Comparison of ENCODE assay signal across 19 mouse cellular contexts in the genomic region with DNA sequence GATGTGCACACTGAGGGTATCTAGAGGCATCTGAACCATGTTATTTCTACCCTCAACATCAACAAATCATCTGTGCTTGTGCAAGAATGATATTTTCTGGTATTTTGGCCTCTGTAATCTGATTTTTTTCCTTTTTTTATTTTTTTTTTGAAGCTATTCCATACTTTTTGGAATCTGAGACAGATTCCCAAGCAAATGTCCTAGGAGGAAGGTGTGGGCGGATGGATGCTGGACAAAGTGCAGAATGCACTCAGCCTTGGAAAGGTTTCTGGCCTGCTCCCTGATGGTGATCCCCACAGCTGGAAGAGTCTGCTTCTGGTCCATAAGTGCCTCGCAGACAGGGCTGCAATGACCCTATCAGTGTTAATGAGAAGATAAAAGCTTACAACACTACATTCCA. TPM values are rescaled to one million over a fixed set of nuclear protein-coding genes. Genes with fewer than 3 reads are reported as not detected.
DNase-seq lines count a peak whose midpoint lies in the region; ATAC-seq and TF ChIP-seq lines count a peak whose summit lies in the region.
"Had no signal": no experiment of that assay in that cellular context is flagged by ENCODE, and none has a peak within 500 bp of the region (broad histone marks: within the 10 kb centered on the region; RNA-seq: fewer than 3 reads in every experiment).

No protein-coding gene starts in this region.

- no peak overlapping the region for H3K4me3 ChIP-seq in intestine, embryonic 16.5 days (ENCODE audit: low read length)
- H3K4me3 ChIP-seq in intestine, postnatal 0 days (ENCODE audit: low read depth, low read length), result no peak overlapping the region
- no peak overlapping the region for H3K4me3 ChIP-seq in neural tube, embryonic 13.5 days
- no peak overlapping the region for H3K4me3 ChIP-seq in neural tube, embryonic 15.5 days (replicated peaks)
- H3K4me3 ChIP-seq in embryonic facial prominence, embryonic 15.5 days (replicated peaks), result no peak overlapping the region
- no peak overlapping the region for H3K4me3 ChIP-seq in stomach, postnatal 0 days (ENCODE audit: low read depth, low read length)
- H3K4me3 ChIP-seq in midbrain, embryonic 13.5 days (replicated peaks), result no peak overlapping the region
- H3K4me3 ChIP-seq: heart, embryonic 10.5 days; hindbrain, embryonic 10.5 days; layer of hippocampus, adult 2 months; liver, embryonic 13.5 days had no signal

- 77% methylated on average over 2 of the region's 2 CpGs for WGBS in intestine, embryonic 16.5 days
- 68% methylated on average over 2 of the region's 2 CpGs for WGBS in intestine, postnatal 0 days
- 85% methylated on average over 2 of the region's 2 CpGs for WGBS in neural tube, embryonic 13.5 days
- 91% methylated on average over 2 of the region's 2 CpGs for WGBS in neural tube, embryonic 15.5 days
- 67% methylated on average over 2 of the region's 2 CpGs for WGBS in embryonic facial prominence, embryonic 15.5 days
- 69% methylated on average over 2 of the region's 2 CpGs for WGBS in stomach, postnatal 0 days
- WGBS in midbrain, embryonic 13.5 days, result 84% methylated on average over 2 of the region's 2 CpGs

- no peaks in the 10 kb centered on the region for H3K27me3 ChIP-seq in intestine, embryonic 16.5 days (replicated peaks; ENCODE audit: control insufficient read depth, insufficient read depth, low read length)
- H3K27me3 ChIP-seq in intestine, postnatal 0 days (replicated peaks; ENCODE audit: control insufficient read depth, insufficient read depth, low read length), result no peaks in the 10 kb centered on the region
- no peaks in the 10 kb centered on the region for H3K27me3 ChIP-seq in neural tube, embryonic 13.5 days
- H3K27me3 ChIP-seq in neural tube, embryonic 15.5 days (replicated peaks), result no peaks in the 10 kb centered on the region
- no peaks in the 10 kb centered on the region for H3K27me3 ChIP-seq in embryonic facial prominence, embryonic 15.5 days
- no peaks in the 10 kb centered on the region for H3K27me3 ChIP-seq in stomach, postnatal 0 days (ENCODE audit: control insufficient read depth, insufficient read depth, low read length)
- H3K27me3 ChIP-seq in midbrain, embryonic 13.5 days, result no peaks in the 10 kb centered on the region
- H3K27me3 ChIP-seq: liver, embryonic 13.5 days had no signal

- H3K4me1 ChIP-seq in intestine, embryonic 16.5 days (ENCODE audit: control insufficient read depth, insufficient read depth, low read length), result peaks cover 11% of the 10 kb centered on the region
- no peaks in the 10 kb centered on the region for H3K4me1 ChIP-seq in intestine, postnatal 0 days (replicated peaks; ENCODE audit: control insufficient read depth, insufficient read depth, low read length)
- peaks cover 21% of the 10 kb centered on the region for H3K4me1 ChIP-seq in neural tube, embryonic 13.5 days (replicated peaks)
- H3K4me1 ChIP-seq in neural tube, embryonic 15.5 days, result 0 out of 2 replicates have a peak, but pooled peaks cover 3% of the 10 kb centered on the region
- peaks cover 19% of the 10 kb centered on the region for H3K4me1 ChIP-seq in embryonic facial prominence, embryonic 15.5 days
- H3K4me1 ChIP-seq in stomach, postnatal 0 days (replicated peaks; ENCODE audit: control insufficient read depth, insufficient read depth), result no peaks in the 10 kb centered on the region
- no peaks in the 10 kb centered on the region for H3K4me1 ChIP-seq in midbrain, embryonic 13.5 days (replicated peaks)
- H3K4me1 ChIP-seq: hindbrain, embryonic 10.5 days; liver, embryonic 13.5 days had no signal

- H3K27ac ChIP-seq in intestine, embryonic 16.5 days (ENCODE audit: low read length), result 0 out of 2 replicates have a peak overlapping the region, but pooled peaks have one; percentile 15
- no peak overlapping the region for H3K27ac ChIP-seq in intestine, postnatal 0 days (ENCODE audit: low read depth, low read length)
- peak overlapping the region; percentile 65; the same call in 1 of the 2 replicates for H3K27ac ChIP-seq in neural tube, embryonic 13.5 days (replicated peaks)
- no peak overlapping the region; the same call in 1 of the 2 replicates for H3K27ac ChIP-seq in neural tube, embryonic 15.5 days (replicated peaks)
- peak overlapping the region; percentile 60; the same call in 1 of the 2 replicates for H3K27ac ChIP-seq in embryonic facial prominence, embryonic 15.5 days (replicated peaks)
- H3K27ac ChIP-seq in stomach, postnatal 0 days (replicated peaks), result 0 out of 2 replicates have a peak overlapping the region, but pooled peaks have one; percentile 24
- no peak overlapping the region for H3K27ac ChIP-seq in midbrain, embryonic 13.5 days
- H3K27ac ChIP-seq: heart, embryonic 10.5 days; hindbrain, embryonic 10.5 days; layer of hippocampus, adult 2 months; liver, embryonic 13.5 days had no signal

- ATAC-seq in intestine, embryonic 16.5 days, result no peak
- ATAC-seq in intestine, postnatal 0 days, result no peak
- ATAC-seq in neural tube, embryonic 13.5 days (ENCODE audit: low read depth), result no peak
- ATAC-seq in neural tube, embryonic 15.5 days (ENCODE audit: low FRiP score), result no peak
- ATAC-seq in embryonic facial prominence, embryonic 15.5 days (ENCODE audit: insufficient number of reproducible peaks, low FRiP score, low TSS enrichment, low read depth), result no peak
- no peak for ATAC-seq in stomach, postnatal 0 days (ENCODE audit: low FRiP score, low TSS enrichment)
- ATAC-seq in midbrain, embryonic 13.5 days, result no peak

- TF ChIP-seq CTCF in intestine, postnatal 0 days (IDR thresholded peaks at IDR 0.05; ENCODE audit: low read depth), result no peak
- TF ChIP-seq CTCF in stomach, postnatal 0 days (IDR thresholded peaks at IDR 0.05; ENCODE audit: low read depth), result no peak

- H3K9me3 ChIP-seq in intestine, embryonic 16.5 days (ENCODE audit: control insufficient read depth, low read length), result no peaks in the 10 kb centered on the region
- H3K9me3 ChIP-seq in intestine, postnatal 0 days (ENCODE audit: control insufficient read depth), result no peaks in the 10 kb centered on the region
- no peaks in the 10 kb centered on the region for H3K9me3 ChIP-seq in neural tube, embryonic 13.5 days
- H3K9me3 ChIP-seq in neural tube, embryonic 15.5 days (replicated peaks), result no peaks in the 10 kb centered on the region
- no peaks in the 10 kb centered on the region for H3K9me3 ChIP-seq in embryonic facial prominence, embryonic 15.5 days (replicated peaks)
- no peaks in the 10 kb centered on the region for H3K9me3 ChIP-seq in stomach, postnatal 0 days (ENCODE audit: control insufficient read depth, low read length)
- H3K9me3 ChIP-seq in midbrain, embryonic 13.5 days, result no peaks in the 10 kb centered on the region
- H3K9me3 ChIP-seq: heart, embryonic 10.5 days; hindbrain, embryonic 10.5 days; liver, embryonic 13.5 days had no signal

- TF ChIP-seq EP300 in stomach, postnatal 0 days (optimal IDR thresholded peaks at IDR 0.05), result no peak

- no peak overlapping the region for H3K4me2 ChIP-seq in intestine, embryonic 16.5 days (ENCODE audit: low read depth, low read length)
- H3K4me2 ChIP-seq in intestine, postnatal 0 days (replicated peaks; ENCODE audit: low read depth), result no peak overlapping the region
- H3K4me2 ChIP-seq in neural tube, embryonic 13.5 days, result no peak overlapping the region
- no peak overlapping the region for H3K4me2 ChIP-seq in neural tube, embryonic 15.5 days
- no peak overlapping the region for H3K4me2 ChIP-seq in embryonic facial prominence, embryonic 15.5 days (replicated peaks)
- H3K4me2 ChIP-seq in stomach, postnatal 0 days (replicated peaks; ENCODE audit: low read depth), result no peak overlapping the region
- no peak overlapping the region for H3K4me2 ChIP-seq in midbrain, embryonic 13.5 days (replicated peaks)
- H3K4me2 ChIP-seq: liver, embryonic 13.5 days; midbrain, embryonic 11.5 days had no signal

- H3K36me3 ChIP-seq in intestine, embryonic 16.5 days (ENCODE audit: control insufficient read depth, insufficient read depth, low read length), result peaks cover 3% of the 10 kb centered on the region; the same call in 1 of the 2 replicates
- H3K36me3 ChIP-seq in intestine, postnatal 0 days (ENCODE audit: control insufficient read depth, insufficient read depth), result no peaks in the 10 kb centered on the region; the same call in 1 of the 2 replicates
- H3K36me3 ChIP-seq in neural tube, embryonic 13.5 days, result peaks cover 73% of the 10 kb centered on the region
- H3K36me3 ChIP-seq in neural tube, embryonic 15.5 days, result peaks cover 37% of the 10 kb centered on the region
- H3K36me3 ChIP-seq in embryonic facial prominence, embryonic 15.5 days, result peaks cover 38% of the 10 kb centered on the region
- H3K36me3 ChIP-seq in stomach, postnatal 0 days (ENCODE audit: control insufficient read depth, insufficient read depth, low read length), result no peaks in the 10 kb centered on the region
- peaks cover 69% of the 10 kb centered on the region for H3K36me3 ChIP-seq in midbrain, embryonic 13.5 days
- H3K36me3 ChIP-seq: liver, embryonic 13.5 days had no signal

- no peak for DNase-seq in stomach, postnatal 0 days (ENCODE audit: low spot score)
- DNase-seq: cerebellum, adult 2 months; forebrain, postnatal 0 days; kidney, adult 18-20 months; kidney, postnatal 10 days; liver, embryonic 13.5 days; right cerebral cortex, adult 18-20 months; thymus, adult 2 months had no signal

- no peak overlapping the region for H3K9ac ChIP-seq in intestine, embryonic 16.5 days (ENCODE audit: low read depth, low read length)
- H3K9ac ChIP-seq in intestine, postnatal 0 days (ENCODE audit: low read depth, low read length), result no peak overlapping the region
- no peak overlapping the region for H3K9ac ChIP-seq in neural tube, embryonic 13.5 days
- H3K9ac ChIP-seq in neural tube, embryonic 15.5 days (replicated peaks), result no peak overlapping the region
- no peak overlapping the region for H3K9ac ChIP-seq in embryonic facial prominence, embryonic 15.5 days
- H3K9ac ChIP-seq in stomach, postnatal 0 days (ENCODE audit: low read length), result no peak overlapping the region
- H3K9ac ChIP-seq in midbrain, embryonic 13.5 days (replicated peaks), result no peak overlapping the region
- H3K9ac ChIP-seq: forebrain, postnatal 0 days; liver, embryonic 13.5 days had no signal

RNA-seq across cellular contexts. Expression of a gene that starts 28.9 kb away (rescaled TPM):
- 13.7 and 13.8 TPM in 2 replicates for polyA plus RNA-seq in intestine, embryonic 16.5 days (2015; fragmentation: Nextera tagmentation; extraction: Ambion mirVana)
- polyA plus RNA-seq in intestine, postnatal 0 days (2015; fragmentation: Nextera tagmentation; extraction: Ambion mirVana), result 4.4 and 5.5 TPM in 2 replicates
- polyA plus RNA-seq in neural tube, embryonic 13.5 days (2015; fragmentation: Nextera tagmentation; extraction: Ambion mirVana), result 27.0 and 27.4 TPM in 2 replicates
- 25.7 and 27.5 TPM in 2 replicates for polyA plus RNA-seq in neural tube, embryonic 15.5 days (2015; fragmentation: Nextera tagmentation; extraction: Ambion mirVana)
- polyA plus RNA-seq in embryonic facial prominence, embryonic 15.5 days (2015; fragmentation: Nextera tagmentation; extraction: Ambion mirVana), result 38.7 and 40.0 TPM in 2 replicates
- polyA plus RNA-seq in stomach, postnatal 0 days (2015; fragmentation: Nextera tagmentation; extraction: Ambion mirVana), result 5.0 and 5.9 TPM in 2 replicates
- polyA plus RNA-seq in midbrain, embryonic 13.5 days (2015; fragmentation: Nextera tagmentation; extraction: Ambion mirVana), result 29.0 and 32.9 TPM in 2 replicates
- polyA plus RNA-seq: C2C12 had no signal

Comparison
In these comparisons a context has a peak if more than half of its experiments do, and no peak if none do; other contexts are left out.
1. H3K27ac ChIP-seq: peak in intestine, embryonic 16.5 days (single experiment), neural tube, embryonic 13.5 days (single experiment), embryonic facial prominence, embryonic 15.5 days (single experiment) and stomach, postnatal 0 days (single experiment); none in intestine, postnatal 0 days (single experiment), neural tube, embryonic 15.5 days (single experiment) and midbrain, embryonic 13.5 days (single experiment).